Mouse (Mus musculus) frontal cortex, adult (tissue): ENCODE measurements around the gene Nwd1.

ENCODE experiments used
- ATAC-seq: cut with Nextera tagmentation; 2 replicates; pipeline ENCODE4 v1.9.2; 2017; ENCODE audit warnings: mild to moderate bottlenecking, moderate library complexity, mixed read lengths; ENCODE audit not compliant: low TSS enrichment

Nwd1 gene

DNA sequence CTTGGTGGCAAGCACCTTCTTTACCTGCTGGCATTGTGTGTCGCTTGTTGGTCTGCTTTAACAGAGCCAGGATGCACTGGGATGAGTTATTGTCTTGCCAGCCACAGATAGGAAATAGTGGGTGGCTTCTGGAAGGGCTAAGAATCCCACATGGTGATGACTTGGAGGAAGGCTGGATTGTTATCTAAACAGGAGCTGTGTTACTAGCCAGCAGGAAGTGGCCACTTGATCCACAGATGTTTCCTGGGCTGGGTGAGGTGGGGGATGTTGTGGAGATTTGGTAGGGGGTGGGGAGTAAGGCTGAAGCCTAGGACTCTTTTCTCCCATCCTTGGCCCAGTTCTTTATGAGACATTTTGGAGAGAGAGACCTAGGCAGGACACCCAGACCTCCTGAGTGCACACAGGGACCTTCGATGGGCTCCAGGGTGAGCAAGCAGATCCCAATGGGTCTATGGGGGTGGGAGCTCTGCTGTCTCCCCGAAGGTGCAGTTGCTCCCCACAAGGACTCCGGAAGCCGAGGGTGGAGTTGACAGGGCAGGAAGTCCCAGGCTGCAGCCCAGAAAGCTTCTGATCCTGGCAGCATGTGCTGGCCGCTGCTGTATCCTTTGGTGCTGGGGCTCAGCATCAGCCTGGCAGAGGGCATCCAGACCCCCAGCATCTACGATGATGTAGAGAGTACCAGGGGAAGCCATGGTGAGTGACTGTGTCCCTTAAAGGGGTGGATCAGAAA lies 115.0 kb downstream of the Nwd1 start, which contains the start of gene F2rl3:
Gene F2rl3, plus strand, starts transcription at position 559 of the 730 bp plus-strand sequence.
- ATAC-seq, result peak; percentile 46; the same call in 1 of the 2 replicates

DNA sequence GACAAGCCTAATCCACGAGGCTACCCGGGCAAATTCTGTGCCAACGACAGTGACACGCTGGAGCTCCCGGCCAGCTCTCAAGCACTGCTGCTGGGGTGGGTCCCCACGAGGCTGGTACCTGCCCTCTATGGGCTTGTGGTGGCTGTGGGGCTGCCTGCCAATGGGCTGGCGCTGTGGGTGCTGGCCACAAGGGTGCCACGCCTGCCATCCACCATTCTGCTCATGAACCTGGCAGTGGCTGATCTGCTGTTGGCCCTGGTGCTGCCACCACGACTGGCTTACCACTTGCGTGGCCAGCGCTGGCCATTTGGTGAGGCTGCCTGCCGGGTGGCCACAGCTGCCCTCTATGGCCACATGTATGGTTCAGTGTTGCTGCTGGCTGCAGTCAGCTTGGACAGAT lies 115.8 kb downstream of the Nwd1 start:
- no peak for ATAC-seq

DNA sequence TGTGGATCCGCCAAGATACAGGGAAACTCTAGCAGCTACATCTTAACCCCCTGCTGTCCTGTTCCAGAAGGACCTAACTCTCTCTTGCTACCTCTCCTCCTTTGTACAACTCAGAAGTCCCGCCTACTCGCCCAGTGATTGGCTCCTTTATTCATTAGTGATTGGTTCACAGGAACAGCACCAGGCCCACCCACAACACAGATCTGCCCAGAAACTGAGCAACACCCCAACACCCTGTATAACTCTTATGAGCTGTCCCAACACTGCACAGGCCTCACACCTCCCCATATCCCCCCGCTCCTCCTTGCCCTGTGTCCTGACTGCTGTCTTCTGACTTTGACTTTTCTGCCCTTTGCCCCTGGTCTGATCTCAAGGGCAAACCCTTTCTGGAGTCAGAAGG lies 119.2 kb downstream of the Nwd1 start:
- ATAC-seq, result no peak

DNA sequence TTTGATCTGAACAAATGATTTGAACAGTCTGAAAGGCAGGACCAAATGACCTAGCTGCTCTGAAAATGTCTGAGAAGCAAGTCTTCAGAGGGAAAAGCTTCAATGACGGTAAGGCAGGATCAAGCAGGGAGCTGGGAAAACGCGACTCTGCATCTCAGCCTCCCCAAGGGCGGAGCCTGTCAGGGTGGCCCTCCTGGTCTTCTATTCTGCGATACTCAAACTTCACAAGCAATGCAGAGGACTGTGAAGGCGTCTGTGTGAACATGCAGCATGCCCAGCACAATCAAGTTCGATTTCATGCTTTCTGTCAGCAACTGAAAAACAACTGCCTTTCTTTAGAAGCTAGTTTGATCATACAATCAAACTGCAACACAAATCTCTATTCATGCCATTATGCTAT lies 120.3 kb downstream of the Nwd1 start:
- ATAC-seq, result no peak
